Mouse (Mus musculus): ENCODE measurements around the gene Klk8. TPM values are rescaled to one million over a fixed set of nuclear protein-coding genes. Genes with fewer than 3 reads are reported as not detected.

The Klk8 gene
- polyA plus RNA-seq, 1 experiment from 2014 or later, result 139 TPM

DNA sequence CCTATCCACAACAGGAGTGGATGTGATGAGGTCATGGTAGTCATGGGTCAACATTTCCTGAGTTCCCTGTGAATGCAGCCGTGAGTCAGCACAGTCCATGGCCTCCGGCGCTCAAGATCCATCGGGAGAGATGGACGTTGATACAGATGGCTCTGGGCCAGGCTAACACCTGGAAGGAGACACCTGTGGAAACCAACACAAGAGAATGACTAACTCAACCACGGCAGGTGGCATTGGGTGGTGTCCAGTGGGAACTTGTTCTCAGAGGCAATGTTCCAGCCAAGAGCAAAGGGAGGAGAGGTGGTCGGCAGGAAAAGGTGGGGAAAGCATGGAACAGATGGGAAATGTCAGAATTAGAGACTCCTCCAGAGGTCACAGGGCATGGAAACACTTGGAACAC is 24.2 kb downstream of the Klk8 start:
- Histone ChIP-seq H3K27me3 (ENCODE audit: control insufficient read depth, insufficient read depth, low read length) (no peaks in the 10 kb centered on the region), H3K9me3 (ENCODE audit: control insufficient read depth, low read length) (no peaks in the 10 kb centered on the region), H3K4me1 (replicated peaks; ENCODE audit: control insufficient read depth, insufficient read depth) (no peaks in the 10 kb centered on the region), H3K4me2 (replicated peaks; ENCODE audit: low read depth) (no peak overlapping the region), H3K4me3 (ENCODE audit: low read depth, low read length) (no peak overlapping the region), H3K36me3 (ENCODE audit: control insufficient read depth, insufficient read depth, low read length) (no peaks in the 10 kb centered on the region), H3K9ac (ENCODE audit: low read length) (no peak overlapping the region), H3K27ac (replicated peaks) (no peak overlapping the region)
- DNase-seq (ENCODE audit: low spot score), result no peak
- TF ChIP-seq EP300 (optimal IDR thresholded peaks at IDR 0.05) (no peak), CTCF (IDR thresholded peaks at IDR 0.05; ENCODE audit: low read depth) (no peak)
- 77% methylated on average over 7 of the region's 7 CpGs for WGBS
- peak; percentile 40; the same call in 1 of the 2 replicates for ATAC-seq (ENCODE audit: low FRiP score, low TSS enrichment)

DNA sequence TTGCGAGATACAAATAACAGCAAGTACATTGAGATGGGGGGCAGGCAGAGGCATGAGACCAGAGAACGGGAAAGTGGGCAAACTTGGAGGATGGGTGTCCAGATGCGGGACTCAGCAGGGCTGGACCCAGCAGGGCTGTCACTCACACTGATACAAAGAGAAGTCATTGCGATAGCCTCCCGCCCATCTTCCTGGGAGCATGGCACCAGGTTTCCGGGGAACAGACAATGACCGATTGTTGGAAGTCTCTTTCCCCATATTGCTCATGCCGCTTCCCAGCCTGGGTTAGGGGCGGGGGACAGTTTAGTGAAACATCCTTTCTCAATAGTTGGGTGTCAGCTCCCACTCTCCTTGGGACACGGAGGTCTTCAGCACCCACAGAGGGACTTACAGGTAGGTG is 26.8 kb downstream of the Klk8 start, which contains the start of gene Klk6:
TSS of gene Klk6 (plus strand) at position 301 of the 400 bp plus-strand sequence.
- no peaks in the 10 kb centered on the region for H3K4me1 ChIP-seq (replicated peaks; ENCODE audit: control insufficient read depth, insufficient read depth)
- H3K4me2 ChIP-seq (replicated peaks; ENCODE audit: low read depth), result no peak within 1 kb of the TSS
- TF ChIP-seq EP300 (optimal IDR thresholded peaks at IDR 0.05), result no peak
- no peak for TF ChIP-seq CTCF (IDR thresholded peaks at IDR 0.05; ENCODE audit: low read depth)
- ATAC-seq (ENCODE audit: low FRiP score, low TSS enrichment), result no peak
- DNase-seq (ENCODE audit: low spot score), result no peak
- 79% methylated on average over 10 of the region's 10 CpGs for WGBS
- H3K27me3 ChIP-seq (ENCODE audit: control insufficient read depth, insufficient read depth, low read length), result no peaks in the 10 kb centered on the region
- H3K4me3 ChIP-seq (ENCODE audit: low read depth, low read length), result no peak within 1 kb of the TSS
- H3K36me3 ChIP-seq (ENCODE audit: control insufficient read depth, insufficient read depth, low read length), result no peaks in the 10 kb centered on the region
- H3K27ac ChIP-seq (replicated peaks), result no peak within 1 kb of the TSS
- no peak within 1 kb of the TSS for H3K9ac ChIP-seq (ENCODE audit: low read length)
- H3K9me3 ChIP-seq (ENCODE audit: control insufficient read depth, low read length), result no peaks in the 10 kb centered on the region

DNA sequence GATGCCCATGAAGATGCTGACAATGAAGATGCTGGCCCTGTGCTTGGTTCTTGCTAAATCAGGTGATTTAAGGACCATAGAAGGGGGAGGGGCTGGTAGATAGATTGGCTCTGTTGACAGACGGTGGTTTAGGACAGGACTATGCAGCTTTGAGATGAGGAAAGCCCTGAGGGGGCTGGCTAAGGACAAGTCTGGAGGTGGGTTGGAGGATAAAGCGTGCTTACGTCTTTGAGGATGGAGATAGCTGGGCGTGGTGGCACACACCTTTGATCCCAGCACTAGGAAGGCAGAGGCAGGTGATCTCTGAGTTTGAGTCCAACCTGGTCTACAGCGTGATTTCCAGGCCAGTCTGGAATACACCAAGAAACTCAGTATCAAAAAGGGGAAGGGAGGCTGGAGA is 28.7 kb downstream of the Klk8 start:
- no peak overlapping the region for H3K4me2 ChIP-seq (replicated peaks; ENCODE audit: low read depth)
- H3K4me3 ChIP-seq (ENCODE audit: low read depth, low read length), result no peak overlapping the region
- no peaks in the 10 kb centered on the region for H3K36me3 ChIP-seq (ENCODE audit: control insufficient read depth, insufficient read depth, low read length)
- H3K27ac ChIP-seq (replicated peaks), result no peak overlapping the region
- TF ChIP-seq CTCF (IDR thresholded peaks at IDR 0.05; ENCODE audit: low read depth) (no peak), EP300 (optimal IDR thresholded peaks at IDR 0.05) (no peak)
- no peaks in the 10 kb centered on the region for H3K4me1 ChIP-seq (replicated peaks; ENCODE audit: control insufficient read depth, insufficient read depth)
- H3K9me3 ChIP-seq (ENCODE audit: control insufficient read depth, low read length), result no peaks in the 10 kb centered on the region
- ATAC-seq (ENCODE audit: low FRiP score, low TSS enrichment) (no peak), DNase-seq (ENCODE audit: low spot score) (no peak)
- H3K9ac ChIP-seq (ENCODE audit: low read length), result no peak overlapping the region
- H3K27me3 ChIP-seq (ENCODE audit: control insufficient read depth, insufficient read depth, low read length), result no peaks in the 10 kb centered on the region
- 83% methylated on average over 5 of the region's 5 CpGs for WGBS

DNA sequence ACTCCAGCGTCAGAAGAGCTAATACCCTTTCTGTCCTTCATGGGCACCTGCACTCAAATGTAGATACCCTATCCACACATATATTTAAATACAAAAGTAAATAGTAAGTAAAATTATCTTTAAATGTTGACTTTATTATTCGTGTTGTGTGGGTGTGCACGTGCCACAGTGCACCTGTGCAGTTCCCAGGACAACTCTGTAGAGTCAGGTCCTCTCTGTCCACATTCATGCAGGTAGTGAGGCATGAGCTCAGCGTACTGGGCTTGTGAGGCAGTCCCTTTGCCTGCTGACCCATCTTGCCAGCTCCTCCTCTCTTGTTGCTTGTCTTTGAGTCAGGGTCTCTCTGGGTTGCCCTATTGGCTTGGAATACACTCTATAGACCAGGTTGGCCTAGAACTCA is 30.3 kb downstream of the Klk8 start:
- Histone ChIP-seq H3K4me2 (replicated peaks; ENCODE audit: low read depth) (no peak overlapping the region), H3K4me1 (replicated peaks; ENCODE audit: control insufficient read depth, insufficient read depth) (no peaks in the 10 kb centered on the region), H3K27me3 (ENCODE audit: control insufficient read depth, insufficient read depth, low read length) (no peaks in the 10 kb centered on the region), H3K9me3 (ENCODE audit: control insufficient read depth, low read length) (no peaks in the 10 kb centered on the region), H3K9ac (ENCODE audit: low read length) (no peak overlapping the region), H3K36me3 (ENCODE audit: control insufficient read depth, insufficient read depth, low read length) (no peaks in the 10 kb centered on the region), H3K27ac (replicated peaks) (no peak overlapping the region), H3K4me3 (ENCODE audit: low read depth, low read length) (no peak overlapping the region)
- WGBS, result 48% methylated on average over 4 of the region's 4 CpGs
- TF ChIP-seq CTCF (IDR thresholded peaks at IDR 0.05; ENCODE audit: low read depth), result no peak
- no peak for TF ChIP-seq EP300 (optimal IDR thresholded peaks at IDR 0.05)
- DNase-seq (ENCODE audit: low spot score), result no peak
- ATAC-seq (ENCODE audit: low FRiP score, low TSS enrichment), result no peak

DNA sequence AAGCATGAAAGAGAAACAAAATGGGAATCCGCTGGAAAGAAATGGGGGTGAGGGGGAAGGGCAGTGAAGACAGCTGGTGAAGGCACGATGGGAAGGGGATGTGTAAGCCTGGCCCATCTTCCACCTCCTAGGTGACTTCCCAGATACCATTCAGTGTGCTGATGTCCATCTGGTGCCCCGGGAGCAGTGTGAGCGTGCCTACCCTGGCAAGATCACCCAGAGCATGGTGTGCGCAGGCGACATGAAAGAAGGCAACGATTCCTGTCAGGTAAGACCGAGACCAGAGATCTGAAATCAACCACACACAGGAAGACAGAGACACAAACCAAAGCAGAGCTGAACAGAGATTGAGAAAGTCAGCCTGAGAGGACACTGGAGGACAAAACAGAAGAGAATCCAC is 31.6 kb downstream of the Klk8 start:
- Histone ChIP-seq H3K4me3 (ENCODE audit: low read depth, low read length) (no peak overlapping the region), H3K36me3 (ENCODE audit: control insufficient read depth, insufficient read depth, low read length) (no peaks in the 10 kb centered on the region), H3K27ac (replicated peaks) (no peak overlapping the region), H3K9ac (ENCODE audit: low read length) (no peak overlapping the region), H3K4me1 (replicated peaks; ENCODE audit: control insufficient read depth, insufficient read depth) (no peaks in the 10 kb centered on the region), H3K27me3 (ENCODE audit: control insufficient read depth, insufficient read depth, low read length) (no peaks in the 10 kb centered on the region), H3K4me2 (replicated peaks; ENCODE audit: low read depth) (no peak overlapping the region), H3K9me3 (ENCODE audit: control insufficient read depth, low read length) (no peaks in the 10 kb centered on the region)
- no peak for DNase-seq (ENCODE audit: low spot score)
- TF ChIP-seq EP300 (optimal IDR thresholded peaks at IDR 0.05), result no peak
- no peak for TF ChIP-seq CTCF (IDR thresholded peaks at IDR 0.05; ENCODE audit: low read depth)
- 89% methylated on average over 8 of the region's 8 CpGs for WGBS
- ATAC-seq (ENCODE audit: low FRiP score, low TSS enrichment), result no peak

DNA sequence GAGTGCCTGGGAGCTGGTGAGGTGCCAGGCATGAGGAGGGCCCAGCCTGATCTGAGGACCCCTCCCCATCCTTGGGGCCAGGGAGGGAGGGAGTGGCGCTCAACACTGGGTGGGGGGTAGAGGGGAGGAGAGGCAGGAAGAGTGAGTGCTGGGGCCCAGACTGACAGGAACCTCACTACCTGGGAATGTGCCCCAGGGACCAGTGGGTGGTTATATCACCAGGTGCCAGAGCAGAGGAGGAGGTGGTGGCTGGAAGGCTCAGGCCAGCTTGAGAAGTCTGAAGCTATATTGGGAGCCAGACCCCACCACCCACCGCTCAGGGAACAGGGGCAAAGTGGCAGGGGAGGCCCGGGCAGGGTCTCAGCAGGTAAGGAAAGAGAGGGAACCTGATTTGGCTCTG is 44.3 kb downstream of the Klk8 start, which contains the start of gene Klk5:
TSS of gene Klk5 (plus strand) at position 271 of the 400 bp plus-strand sequence.
- Histone ChIP-seq H3K4me3 (ENCODE audit: low read depth, low read length) (no peak within 1 kb of the TSS), H3K9ac (ENCODE audit: low read length) (no peak within 1 kb of the TSS), H3K27ac (replicated peaks) (no peak within 1 kb of the TSS), H3K4me2 (replicated peaks; ENCODE audit: low read depth) (no peak within 1 kb of the TSS), H3K9me3 (ENCODE audit: control insufficient read depth, low read length) (no peaks in the 10 kb centered on the region), H3K4me1 (replicated peaks; ENCODE audit: control insufficient read depth, insufficient read depth) (no peaks in the 10 kb centered on the region), H3K27me3 (ENCODE audit: control insufficient read depth, insufficient read depth, low read length) (no peaks in the 10 kb centered on the region), H3K36me3 (ENCODE audit: control insufficient read depth, insufficient read depth, low read length) (no peaks in the 10 kb centered on the region)
- ATAC-seq (ENCODE audit: low FRiP score, low TSS enrichment) (no peak), DNase-seq (ENCODE audit: low spot score) (no peak)
- 48% methylated on average over 3 of the region's 3 CpGs for WGBS
- TF ChIP-seq EP300 (optimal IDR thresholded peaks at IDR 0.05), result no peak
- TF ChIP-seq CTCF (IDR thresholded peaks at IDR 0.05; ENCODE audit: low read depth), result no peak

Data from stomach, postnatal 0 days (tissue).